Mouse (Mus musculus): Measurements from ENCODE around the gene Csf2. TPM values are rescaled to one million over a fixed set of nuclear protein-coding genes. Genes with fewer than 3 reads are reported as not detected.

Gene Csf2
- total RNA-seq, 2 experiments from 2014 or later = not detected

Other genes with a start within 250 kb of the Csf2 start
- gene Slc22a4, start 221.6 kb downstream of the Csf2 start, total RNA-seq (2021) = 1 to 10 TPM; 7.4 to 7.8 TPM
- gene Pdlim4, start 180.7 kb downstream of the Csf2 start, total RNA-seq (2021) = 1 to 10 TPM; 7.0 to 7.6 TPM
- 10 to 100 TPM; 40.8 to 64.8 TPM for gene P4ha2, start 149.6 kb downstream of the Csf2 start, total RNA-seq (2021)
- not detected for gene Il3, start 17.6 kb upstream of the Csf2 start, total RNA-seq (2021)
- gene Acsl6, start 54.1 kb upstream of the Csf2 start, total RNA-seq (2021) = 1 to 10 TPM; 4.7 to 7.7 TPM
- not detected for gene Meikin, start 121.0 kb upstream of the Csf2 start, total RNA-seq (2021)
- gene Fnip1, start 188.5 kb upstream of the Csf2 start, total RNA-seq (2021) = 10 to 100 TPM; 26.8 to 31.1 TPM